Comparison of ENCODE assay signal across 29 mouse cellular contexts in genomic region chr14:117309997-117310520, GRCm38 (mm10).
"Had no signal": no experiment of that assay in that cellular context is flagged by ENCODE, and none has a peak within 500 bp of the region (broad histone marks: within the 10 kb centered on the region; RNA-seq: fewer than 3 reads in every experiment).

No protein-coding gene starts in this region.

- H3K27ac ChIP-seq: left cerebral cortex, adult 2 months; limb, embryonic 10.5 days; limb, embryonic 12.5 days; limb, embryonic 13.5 days; limb, embryonic 15.5 days; liver, embryonic 12.5 days; liver, embryonic 13.5 days; liver, embryonic 14.5 days; liver, embryonic 15.5 days; lung, embryonic 15.5 days; macrophage; midbrain, embryonic 10.5 days; midbrain, embryonic 12.5 days; midbrain, embryonic 13.5 days had no signal

- H3K27me3 ChIP-seq: limb, embryonic 12.5 days; limb, embryonic 13.5 days; limb, embryonic 15.5 days; liver, embryonic 12.5 days; liver, embryonic 13.5 days; liver, embryonic 15.5 days; lung, embryonic 15.5 days; megakaryocyte, embryonic 14.5 days; midbrain, embryonic 12.5 days; midbrain, embryonic 13.5 days had no signal

- H3K36me3 ChIP-seq: limb, embryonic 10.5 days; limb, embryonic 12.5 days; limb, embryonic 13.5 days; limb, embryonic 15.5 days; liver, embryonic 12.5 days; liver, embryonic 13.5 days; liver, embryonic 15.5 days; lung, embryonic 15.5 days; midbrain, embryonic 10.5 days; midbrain, embryonic 12.5 days; midbrain, embryonic 13.5 days had no signal

- H3K4me1 ChIP-seq: limb, embryonic 10.5 days; limb, embryonic 12.5 days; limb, embryonic 13.5 days; limb, embryonic 15.5 days; liver, embryonic 12.5 days; liver, embryonic 13.5 days; liver, embryonic 15.5 days; lung, embryonic 15.5 days; megakaryocyte, embryonic 14.5 days had no signal

- H3K4me3 ChIP-seq: left cerebral cortex, adult 2 months; limb, embryonic 10.5 days; limb, embryonic 12.5 days; limb, embryonic 13.5 days; limb, embryonic 15.5 days; liver, embryonic 12.5 days; liver, embryonic 13.5 days; liver, embryonic 15.5 days; lung, embryonic 15.5 days; megakaryocyte, embryonic 14.5 days; midbrain, embryonic 10.5 days; midbrain, embryonic 12.5 days; midbrain, embryonic 13.5 days; myocyte had no signal

- H3K9me3 ChIP-seq: limb, embryonic 10.5 days; limb, embryonic 12.5 days; limb, embryonic 13.5 days; limb, embryonic 15.5 days; liver, embryonic 12.5 days; liver, embryonic 13.5 days; liver, embryonic 15.5 days; lung, embryonic 15.5 days; midbrain, embryonic 10.5 days; midbrain, embryonic 12.5 days; midbrain, embryonic 13.5 days had no signal

- H3K9ac ChIP-seq: limb, embryonic 12.5 days; limb, embryonic 13.5 days; limb, embryonic 15.5 days; liver, embryonic 12.5 days; liver, embryonic 13.5 days; liver, embryonic 14.5 days; liver, embryonic 15.5 days; liver, postnatal 0 days; lung, embryonic 14.5 days; lung, embryonic 15.5 days; midbrain, embryonic 12.5 days; midbrain, embryonic 13.5 days had no signal

- H3K4me2 ChIP-seq: limb, embryonic 12.5 days; limb, embryonic 13.5 days; limb, embryonic 15.5 days; liver, embryonic 11.5 days; liver, embryonic 12.5 days; liver, embryonic 13.5 days; liver, embryonic 15.5 days; lung, embryonic 14.5 days; lung, embryonic 15.5 days; midbrain, embryonic 12.5 days; midbrain, embryonic 13.5 days had no signal

- DNase-seq: left cerebral cortex, postnatal 4 days; liver; liver, embryonic 13.5 days; liver, postnatal 0 days; lung, adult 2 months; lung, embryonic 14.5 days; lung, postnatal 10 days; lung, postnatal 14 days; lung, postnatal 36 days; lung, postnatal 4 days; midbrain, embryonic 14.5 days had no signal

- ATAC-seq: liver, embryonic 12.5 days; liver, postnatal 0 days; lung, postnatal 0 days; midbrain, embryonic 13.5 days; midbrain, embryonic 16.5 days had no signal
